Mouse (Mus musculus) cerebellum, postnatal 10 days (tissue): Measurements from ENCODE around the gene Lipe.

ENCODE experiments used
- DNase-seq, 2 experiments: peaks; one replicate each; pipeline ENCODE4 v3.0.0; 2021; ENCODE audit warnings: mixed read lengths in 2 of 2

The Lipe gene

DNA sequence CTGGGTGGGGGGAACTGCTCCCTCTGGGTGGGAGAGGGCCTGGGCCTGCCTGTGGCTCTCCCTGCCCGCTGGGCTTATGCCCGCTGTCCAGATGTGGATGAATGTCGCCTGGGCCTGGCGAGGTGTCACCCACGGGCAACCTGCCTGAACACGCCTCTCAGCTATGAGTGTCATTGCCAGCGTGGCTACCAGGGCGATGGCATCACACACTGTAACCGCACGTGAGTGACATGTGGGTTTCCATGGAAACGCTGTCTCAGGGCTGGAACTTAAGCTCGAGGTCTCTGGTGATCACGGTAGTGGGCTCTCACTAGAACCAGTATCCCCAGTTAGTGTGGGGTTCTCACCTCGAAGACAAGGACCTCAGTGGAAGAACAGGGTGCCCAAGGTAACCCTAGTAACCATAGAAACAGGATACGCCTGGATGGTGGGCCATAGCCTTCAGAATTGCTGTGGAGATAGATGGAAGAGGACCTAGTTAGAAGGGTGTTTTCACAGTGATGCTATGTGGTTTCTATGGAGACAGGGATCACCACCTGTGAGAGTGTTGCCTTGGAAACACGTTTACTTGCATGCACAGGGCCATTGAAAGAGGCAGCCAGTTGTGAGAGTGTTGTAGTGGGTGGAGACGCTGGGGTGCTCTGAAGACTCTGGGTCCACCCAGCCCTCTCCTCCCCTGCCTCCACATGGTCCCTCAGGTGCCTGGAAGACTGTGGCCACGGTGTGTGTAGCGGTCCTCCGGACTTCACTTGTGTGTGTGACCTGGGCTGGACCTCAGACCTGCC, 57.3 kb downstream of the Lipe start:
- DNase-seq: no peak

- no peak for DNase-seq
Observed at GRCm38 (mm10) chr7:25339329-25339728, 59.2 kb downstream of the Lipe start.

GRCm38 (mm10) chr7:25334472-25334871, 64.0 kb downstream of the Lipe start:
- no peak for DNase-seq

DNA sequence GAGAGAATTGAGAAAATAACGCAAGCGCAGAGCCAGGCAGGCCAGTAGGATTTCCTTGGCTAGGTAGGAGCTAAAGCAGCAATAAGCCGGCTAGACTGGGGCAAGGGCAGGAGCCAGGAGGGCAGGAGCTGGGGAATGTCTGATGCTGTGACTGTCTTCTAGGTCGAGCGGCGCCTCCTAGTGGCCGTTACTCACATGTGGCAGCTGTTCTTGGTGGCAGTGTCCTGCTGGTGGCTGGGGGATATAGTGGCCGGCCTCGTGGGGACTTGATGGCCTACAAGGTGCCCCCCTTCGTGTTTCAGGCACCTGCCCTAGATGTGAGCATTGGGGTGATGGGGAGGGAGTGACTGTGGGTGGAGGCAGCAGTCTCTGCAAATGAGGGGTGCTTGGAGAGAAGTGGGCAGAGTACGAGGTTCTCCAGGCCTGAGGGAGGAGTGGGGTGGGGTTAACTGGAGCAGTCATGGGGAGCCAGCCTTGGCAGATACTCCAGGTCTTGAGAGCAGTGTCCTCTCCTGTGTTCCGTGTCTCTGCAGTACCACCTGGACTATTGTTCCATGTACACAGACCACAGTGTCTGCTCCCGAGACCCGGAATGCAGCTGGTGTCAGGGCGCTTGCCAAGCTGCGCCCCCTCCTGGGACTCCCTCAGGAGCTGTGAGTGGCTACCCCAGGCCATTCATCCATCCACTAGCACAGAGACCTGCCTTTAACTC, 64.8 kb downstream of the Lipe start:
- DNase-seq: peak; percentile 82 to 85
